Mouse (Mus musculus) embryonic facial prominence, embryonic 14.5 days (tissue): ENCODE data around the gene Kpnb1. TPM values are rescaled to one million over a fixed set of nuclear protein-coding genes. Genes with fewer than 3 reads are reported as not detected.

Source experiments
- ATAC-seq: fragments of 200-750 bp; cut with Nextera tagmentation; 2 replicates; pipeline ENCODE4 v1.8.0; 2017; ENCODE audit warnings: low read depth, moderate number of reproducible peaks, moderate TSS enrichment
- DNase-seq: peaks from one replicate; pipeline ENCODE4 v3.0.0-alpha.2; 2015; ENCODE audit warnings: low spot score
- H3K27ac ChIP-seq: fragments of 300-500 bp; sonication (generic); replicated peaks from 2 replicates; pipeline ENCODE4 v1.5.1; 2014; ENCODE audit warnings: low read depth, mild to moderate bottlenecking, low read length, moderate library complexity
- H3K27me3 ChIP-seq: fragments of 300-500 bp; sonication (generic); replicated peaks from 2 replicates; pipeline ENCODE4 v1.6.1; 2014; ENCODE audit warnings: low read length; ENCODE audit not compliant: control insufficient read depth, insufficient read depth
- H3K36me3 ChIP-seq: fragments of 300-500 bp; sonication (generic); 2 replicates; pipeline ENCODE4 v1.6.1; 2014; ENCODE audit warnings: low read length, mixed read lengths; ENCODE audit not compliant: control insufficient read depth, insufficient read depth
- H3K4me1 ChIP-seq: fragments of 300-500 bp; sonication (generic); 2 replicates; pipeline ENCODE4 v1.6.1; 2014; ENCODE audit warnings: antibody characterized with exemption, low read length; ENCODE audit not compliant: control insufficient read depth, insufficient read depth
- H3K4me2 ChIP-seq: fragments of 300-500 bp; sonication (generic); 2 replicates; pipeline ENCODE4 v1.6.1; 2014; ENCODE audit warnings: low read depth, mild to moderate bottlenecking, low read length, moderate library complexity, mixed read lengths
- H3K4me3 ChIP-seq: fragments of 300-500 bp; sonication (generic); 2 replicates; pipeline ENCODE4 v1.5.1; 2014; ENCODE audit warnings: low read depth, mild to moderate bottlenecking, low read length
- H3K9ac ChIP-seq: fragments of 300-500 bp; sonication (generic); 2 replicates; pipeline ENCODE4 v1.6.1; 2014; ENCODE audit warnings: low read depth, mild to moderate bottlenecking, low read length, moderate library complexity, mixed read lengths
- H3K9me3 ChIP-seq: fragments of 300-500 bp; sonication (generic); 2 replicates; pipeline ENCODE4 v1.6.1; 2016; ENCODE audit warnings: low read length; ENCODE audit not compliant: control insufficient read depth
- WGBS: fragments of 180-500 bp; shearing (Covaris S2); extraction: QIAGEN DNeasy Blood & Tissue Kit; methylation state at CpG from one replicate; pipeline ENCODE4 v1.1.7; 2014; 5-methylcytosine and 5-hydroxymethylcytosine counted together
- polyA plus RNA-seq: library from polyadenylated mRNA; unstranded; fragments of >200 nt; fragmentation: Nextera tagmentation; extraction: Ambion mirVana; gene quantifications from 2 replicates; pipeline ENCODE4 v1.2.1, GENCODE M21; 2014

The Kpnb1 gene
- 59.8 and 66.0 TPM in 2 replicates for polyA plus RNA-seq

DNA sequence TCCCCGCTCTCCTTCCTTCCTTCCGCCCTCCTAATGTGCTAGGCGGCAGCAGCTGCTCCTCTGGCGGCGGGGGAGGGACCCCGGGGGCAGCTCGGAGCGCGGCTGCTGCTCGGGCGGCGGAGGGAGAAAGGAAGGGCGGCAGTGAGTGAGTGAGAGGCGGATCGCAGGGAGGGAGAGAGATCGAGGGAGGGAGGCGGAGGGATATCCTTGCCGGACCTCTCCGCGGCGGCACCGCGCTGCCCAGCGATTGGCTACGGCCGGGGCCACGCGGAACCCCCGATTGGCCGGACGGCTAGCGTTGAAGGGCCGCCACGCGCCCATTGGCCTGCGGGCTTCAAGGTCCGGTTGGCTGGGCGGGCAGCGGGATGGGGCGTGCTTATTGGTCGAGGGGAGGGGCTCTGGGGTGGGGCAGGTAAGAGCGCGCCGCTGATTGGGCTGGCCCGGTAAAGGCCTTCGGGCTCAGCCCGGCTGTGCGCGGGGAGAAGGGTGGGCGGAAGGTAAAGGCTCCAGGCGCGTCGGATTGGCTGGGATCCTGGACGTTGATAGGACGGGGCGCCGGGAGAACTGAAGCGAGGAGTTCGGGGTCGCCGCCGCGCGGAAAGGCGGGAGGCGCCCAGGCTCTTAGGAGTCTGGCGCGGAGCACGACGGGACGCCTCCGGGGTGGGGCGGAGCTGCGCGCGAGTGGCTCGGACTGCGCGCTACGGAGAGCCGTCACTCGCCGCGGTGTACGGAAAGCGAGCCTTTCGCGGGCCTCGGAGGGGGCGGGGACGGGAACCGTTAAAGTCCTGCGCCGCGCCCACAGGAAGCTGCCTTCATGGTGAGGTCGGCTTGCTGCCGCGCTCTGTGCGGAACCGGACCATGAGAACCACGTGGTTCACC lies at the start of gene Kpnb1:
TSS of gene Kpnb1 (minus strand) at position 118 of the 879 bp plus-strand sequence.
- Histone ChIP-seq H3K4me2 (peak within 1 kb of the TSS; percentile 88), H3K9me3 (no peaks in the 10 kb centered on the region), H3K9ac (peak within 1 kb of the TSS; percentile 85), H3K4me3 (peak within 1 kb of the TSS; percentile 87), H3K27me3 (no peaks in the 10 kb centered on the region), H3K4me1 (peaks cover 13% of the 10 kb centered on the region), H3K36me3 (peaks cover 33% of the 10 kb centered on the region), H3K27ac (peak within 1 kb of the TSS; percentile 97)
- DNase-seq (peak; percentile 100), ATAC-seq (peak; percentile 95)
- WGBS, result under 1% methylated on average over 51 of the region's 101 CpGs

DNA sequence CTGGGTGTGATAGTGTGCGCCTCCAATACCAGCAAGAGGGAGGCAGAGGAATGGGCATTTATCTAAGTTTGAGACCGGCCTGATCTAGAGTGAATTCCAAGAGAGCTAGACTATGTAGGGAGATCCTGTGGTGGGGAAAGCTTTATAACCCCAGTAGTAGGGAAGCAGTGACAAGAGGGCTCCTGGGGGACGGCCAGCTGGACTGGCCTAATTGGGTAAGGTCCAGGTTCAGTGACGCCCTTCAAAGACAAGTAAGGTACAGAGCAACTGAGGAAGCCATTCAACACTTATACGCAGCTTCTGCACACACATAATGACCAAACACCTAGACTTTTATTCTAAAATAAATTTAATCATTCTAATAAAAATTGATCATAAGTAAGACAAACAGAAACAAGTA lies 44.8 kb upstream of the Kpnb1 start:
- ATAC-seq (no peak), DNase-seq (no peak)
- Histone ChIP-seq H3K36me3 (peaks cover 88% of the 10 kb centered on the region), H3K27ac (no peak overlapping the region), H3K9ac (no peak overlapping the region), H3K9me3 (no peaks in the 10 kb centered on the region), H3K4me1 (no peaks in the 10 kb centered on the region), H3K4me3 (no peak overlapping the region), H3K27me3 (no peaks in the 10 kb centered on the region), H3K4me2 (no peak overlapping the region)
- WGBS, result 95% methylated on average over 5 of the region's 5 CpGs

DNA sequence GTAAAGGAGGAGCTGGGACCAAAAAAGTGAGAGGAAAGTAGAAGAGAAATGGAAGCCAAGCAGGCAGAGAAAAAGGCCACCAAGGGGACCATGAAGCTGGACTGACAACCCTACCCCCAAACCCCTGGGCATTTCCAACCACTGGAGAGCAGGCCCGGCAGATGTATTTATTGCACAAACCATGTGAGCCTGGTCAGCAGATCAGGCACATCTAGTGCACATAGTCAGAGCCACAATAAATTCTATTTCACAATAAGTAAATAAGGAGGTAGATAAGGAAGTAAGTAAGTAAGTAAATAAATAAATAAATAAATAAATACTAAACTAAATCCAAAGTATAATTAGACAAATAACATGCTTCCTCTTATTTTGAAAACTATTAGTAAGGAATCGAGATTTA lies 41.7 kb upstream of the Kpnb1 start:
- H3K9me3 ChIP-seq, result no peaks in the 10 kb centered on the region
- H3K4me2 ChIP-seq, result no peak overlapping the region
- DNase-seq, result no peak
- H3K4me1 ChIP-seq, result no peaks in the 10 kb centered on the region
- H3K27ac ChIP-seq, result no peak overlapping the region
- ATAC-seq, result no peak
- no peak overlapping the region for H3K9ac ChIP-seq
- H3K27me3 ChIP-seq, result no peaks in the 10 kb centered on the region
- H3K4me3 ChIP-seq, result no peak overlapping the region
- peaks cover 86% of the 10 kb centered on the region for H3K36me3 ChIP-seq
- WGBS, result 86% methylated on average over 2 of the region's 2 CpGs

DNA sequence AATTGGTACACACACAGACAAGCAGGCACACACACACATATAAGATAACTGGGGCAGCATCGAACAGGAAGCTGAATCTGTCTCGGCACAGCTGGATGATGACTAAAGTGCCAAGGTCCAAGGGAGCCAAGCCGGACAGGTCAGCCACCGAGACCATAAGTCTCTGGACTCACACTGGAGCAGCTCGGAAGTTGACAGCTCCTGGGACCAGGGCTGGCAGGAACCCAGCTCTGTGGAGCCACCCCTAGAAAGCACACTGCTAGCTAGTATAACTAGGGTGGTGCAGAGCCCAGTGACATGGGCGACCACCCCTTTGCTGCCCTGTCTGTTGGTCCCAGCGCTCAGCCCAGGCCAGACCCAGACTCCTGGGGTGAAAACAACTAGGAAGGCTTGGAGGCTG lies 41.3 kb upstream of the Kpnb1 start:
- WGBS, result 94% methylated on average over 7 of the region's 7 CpGs
- Histone ChIP-seq H3K36me3 (peaks cover 83% of the 10 kb centered on the region), H3K27ac (no peak overlapping the region)

DNA sequence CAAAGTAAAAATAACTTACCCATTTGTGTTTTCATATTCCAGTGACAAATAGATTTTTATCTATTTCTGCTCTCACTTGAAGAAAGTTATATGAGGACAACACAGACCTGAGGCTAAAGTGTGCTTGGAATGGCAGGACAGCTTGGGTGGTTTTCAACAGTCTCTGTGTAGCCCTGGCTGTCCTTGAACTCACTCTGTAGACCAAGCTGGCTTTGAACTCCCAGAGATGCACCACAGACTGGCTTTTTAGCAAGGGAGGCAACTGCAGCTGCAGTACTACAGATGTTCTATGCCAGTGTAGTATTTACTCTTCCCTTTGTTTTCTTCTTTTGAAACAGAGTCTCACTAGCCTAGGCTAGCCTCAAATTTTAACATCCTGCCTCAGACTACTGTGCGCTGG lies 38.5 kb upstream of the Kpnb1 start:
- Histone ChIP-seq H3K36me3 (peaks cover 84% of the 10 kb centered on the region), H3K4me3 (no peak overlapping the region), H3K27me3 (no peaks in the 10 kb centered on the region), H3K27ac (no peak overlapping the region), H3K9me3 (no peaks in the 10 kb centered on the region), H3K9ac (no peak overlapping the region), H3K4me1 (no peaks in the 10 kb centered on the region), H3K4me2 (no peak overlapping the region)
- 97% methylated on average over 1 of the region's 1 CpGs for WGBS
- no peak for ATAC-seq
- no peak for DNase-seq

More for the DNA sequence above, 41.3 kb upstream of the Kpnb1 start:
- no peaks in the 10 kb centered on the region for H3K9me3 ChIP-seq
- H3K4me3 ChIP-seq, result no peak overlapping the region
- H3K4me1 ChIP-seq, result no peaks in the 10 kb centered on the region
- DNase-seq (no peak), ATAC-seq (no peak)
- H3K27me3 ChIP-seq, result no peaks in the 10 kb centered on the region
- no peak overlapping the region for H3K4me2 ChIP-seq
- no peak overlapping the region for H3K9ac ChIP-seq

DNA sequence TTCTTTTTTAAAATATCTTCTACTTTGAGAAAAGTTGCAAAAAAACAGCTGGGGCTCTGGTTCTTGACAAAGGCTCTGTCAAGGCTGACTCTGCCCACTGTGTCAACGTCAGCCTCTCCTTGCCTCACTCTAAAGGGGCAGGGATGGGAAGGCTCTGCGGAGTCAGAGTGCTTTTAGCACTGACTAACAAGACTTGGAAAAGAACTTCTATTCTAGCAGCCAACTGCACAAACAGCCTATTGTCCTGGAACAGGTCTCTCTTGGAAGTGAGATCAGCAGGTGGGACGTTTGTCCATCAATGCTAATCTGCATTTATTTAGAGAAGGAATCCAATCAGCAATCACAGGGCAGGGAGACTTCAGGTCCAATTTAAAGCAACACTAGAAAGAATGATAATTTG lies 35.8 kb upstream of the Kpnb1 start:
- Histone ChIP-seq H3K27ac (no peak overlapping the region), H3K36me3 (peaks cover 84% of the 10 kb centered on the region), H3K4me3 (no peak overlapping the region), H3K27me3 (no peaks in the 10 kb centered on the region), H3K9ac (no peak overlapping the region), H3K4me2 (no peak overlapping the region), H3K9me3 (no peaks in the 10 kb centered on the region), H3K4me1 (no peaks in the 10 kb centered on the region)
- 68% methylated on average over 3 of the region's 3 CpGs for WGBS
- ATAC-seq (no peak), DNase-seq (no peak)

DNA sequence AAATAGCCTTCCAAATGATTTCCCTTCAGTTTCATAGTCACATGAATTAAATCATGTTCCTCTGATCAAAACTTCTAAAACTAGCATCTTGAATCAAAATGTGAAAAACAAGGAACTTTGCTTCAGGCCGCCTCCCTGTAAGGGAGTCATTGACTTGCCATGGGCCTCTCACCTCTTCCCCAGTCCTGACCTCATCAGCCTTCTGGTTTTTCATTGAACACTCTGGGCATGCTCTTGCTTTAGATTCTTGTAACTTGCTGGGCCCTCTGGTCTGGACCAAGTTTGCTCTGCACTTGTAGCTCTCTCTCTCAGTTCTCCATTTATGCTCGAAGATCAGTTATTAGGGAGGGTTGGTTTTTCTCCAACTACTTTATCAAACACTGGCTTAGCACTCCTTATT lies 33.9 kb upstream of the Kpnb1 start:
- DNase-seq, result no peak
- no peaks in the 10 kb centered on the region for H3K9me3 ChIP-seq
- H3K4me3 ChIP-seq, result no peak overlapping the region
- no peak for ATAC-seq
- peaks cover 84% of the 10 kb centered on the region for H3K36me3 ChIP-seq
- H3K27ac ChIP-seq, result no peak overlapping the region
- no peaks in the 10 kb centered on the region for H3K4me1 ChIP-seq
- no peak overlapping the region for H3K4me2 ChIP-seq
- no peaks in the 10 kb centered on the region for H3K27me3 ChIP-seq
- 96% methylated on average over 2 of the region's 2 CpGs for WGBS
- no peak overlapping the region for H3K9ac ChIP-seq

DNA sequence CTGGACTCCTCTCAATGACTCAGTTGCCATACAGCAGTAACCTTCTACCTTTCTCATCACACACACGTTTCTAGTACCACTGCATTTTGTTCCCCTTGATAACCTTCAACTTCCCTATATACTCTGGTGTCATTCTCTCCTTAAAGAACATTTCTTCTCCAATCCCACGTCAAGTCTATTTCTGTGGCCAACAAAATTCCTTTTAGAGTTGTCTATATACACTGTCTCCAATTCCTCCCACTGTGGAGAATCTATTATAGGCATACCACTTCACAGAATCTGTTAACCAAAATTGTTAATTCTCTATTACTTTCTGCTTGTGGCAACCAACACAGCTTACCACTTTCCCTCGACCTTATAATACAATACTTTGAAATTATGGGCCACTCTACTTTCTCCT lies 32.5 kb upstream of the Kpnb1 start:
- peaks cover 87% of the 10 kb centered on the region for H3K36me3 ChIP-seq
- no peak overlapping the region for H3K9ac ChIP-seq
- H3K27me3 ChIP-seq, result no peaks in the 10 kb centered on the region
- no peak overlapping the region for H3K4me3 ChIP-seq
- H3K4me1 ChIP-seq, result no peaks in the 10 kb centered on the region
- H3K27ac ChIP-seq, result no peak overlapping the region
- H3K4me2 ChIP-seq, result no peak overlapping the region
- WGBS, result 92% methylated on average over 3 of the region's 3 CpGs
- DNase-seq (no peak), ATAC-seq (no peak)
- H3K9me3 ChIP-seq, result no peaks in the 10 kb centered on the region

DNA sequence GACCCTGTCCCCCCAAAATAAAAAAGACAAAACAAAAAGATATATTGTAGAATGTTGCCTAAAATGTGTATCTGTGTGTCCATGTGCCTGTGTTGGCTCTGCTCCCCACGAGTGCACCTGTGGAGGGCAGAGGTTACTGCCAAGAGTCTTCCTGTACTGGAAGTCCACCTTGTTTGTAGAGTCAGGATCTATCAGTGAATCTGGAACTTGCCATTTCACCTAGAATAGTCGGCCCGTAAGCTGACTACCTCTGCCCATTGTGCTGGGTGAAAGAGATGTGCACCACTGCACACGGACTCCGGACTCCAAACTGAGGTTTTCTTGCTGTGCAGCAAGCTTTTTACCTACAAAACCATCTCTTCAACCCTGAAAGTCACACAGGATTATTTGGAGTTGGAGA lies 26.7 kb upstream of the Kpnb1 start:
- Histone ChIP-seq H3K27ac (no peak overlapping the region), H3K9me3 (no peaks in the 10 kb centered on the region), H3K9ac (no peak overlapping the region), H3K4me2 (no peak overlapping the region), H3K4me1 (no peaks in the 10 kb centered on the region), H3K36me3 (peaks cover 98% of the 10 kb centered on the region), H3K27me3 (no peaks in the 10 kb centered on the region), H3K4me3 (no peak overlapping the region)
- no peak for ATAC-seq
- 94% methylated on average over 5 of the region's 5 CpGs for WGBS
- no peak for DNase-seq
